Mouse (Mus musculus) right cerebral cortex, postnatal 10 days (tissue): ENCODE data around the gene Tbc1d10b.
A peak's percentile ranks its signal among the peaks of the same experiment; 100 is the strongest.
"Not testable (repeated sequence)": the region's sequence is repeated elsewhere in the genome, so short reads cannot be mapped to it uniquely, and the experiment has no call there.

Experiments
- DNase-seq, 2 experiments: peaks; one replicate each; pipeline ENCODE4 v3.0.0; 2021; ENCODE audit warnings: low spot score in 2 of 2

The Tbc1d10b gene

DNA sequence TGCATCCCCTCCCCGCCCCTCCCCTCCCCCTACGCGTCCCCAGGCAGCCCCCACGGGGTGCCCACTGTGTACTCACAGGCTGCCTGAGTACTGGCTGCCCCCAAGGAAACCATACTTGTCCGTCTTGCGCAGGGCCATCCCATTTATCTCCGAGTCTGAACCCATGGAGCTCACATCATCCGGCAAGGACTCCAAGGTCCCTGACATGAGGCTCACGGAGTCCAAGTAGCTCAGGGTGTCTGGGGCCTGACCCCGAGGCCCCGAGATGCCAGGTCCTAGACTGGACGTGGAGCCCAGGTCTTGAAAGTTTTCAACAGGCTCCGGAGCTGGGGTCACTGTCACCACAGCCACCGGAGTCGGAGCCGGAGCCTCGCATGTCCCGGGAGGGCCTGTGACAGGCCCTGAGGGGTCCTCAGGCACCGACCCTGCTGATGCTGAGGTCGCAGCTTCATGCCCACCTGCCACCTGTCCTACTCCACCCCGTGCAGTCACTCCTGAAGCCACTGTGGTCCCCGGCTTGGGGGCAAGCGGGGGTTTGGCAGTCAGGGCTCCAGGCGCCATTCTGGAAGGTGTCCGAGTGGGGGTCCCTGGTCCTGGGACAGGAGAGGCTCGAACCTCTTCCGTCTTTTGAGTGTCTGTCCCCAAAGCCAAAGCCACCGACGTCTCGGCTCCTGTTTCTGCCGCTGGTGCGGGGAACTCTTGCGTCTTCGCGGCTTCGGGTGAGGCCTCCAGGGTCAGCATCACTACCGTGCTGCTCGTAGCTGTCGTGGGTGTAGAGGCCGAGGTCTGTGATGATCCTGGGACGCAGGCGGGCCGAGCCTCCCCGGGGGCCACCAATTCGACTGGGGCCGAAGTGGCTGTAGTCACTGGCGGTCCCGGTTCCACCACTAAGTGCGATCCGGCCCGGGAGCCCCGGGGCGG is 634 bp downstream of the Tbc1d10b start:
- peak; percentile 58 to 68 for DNase-seq

DNA sequence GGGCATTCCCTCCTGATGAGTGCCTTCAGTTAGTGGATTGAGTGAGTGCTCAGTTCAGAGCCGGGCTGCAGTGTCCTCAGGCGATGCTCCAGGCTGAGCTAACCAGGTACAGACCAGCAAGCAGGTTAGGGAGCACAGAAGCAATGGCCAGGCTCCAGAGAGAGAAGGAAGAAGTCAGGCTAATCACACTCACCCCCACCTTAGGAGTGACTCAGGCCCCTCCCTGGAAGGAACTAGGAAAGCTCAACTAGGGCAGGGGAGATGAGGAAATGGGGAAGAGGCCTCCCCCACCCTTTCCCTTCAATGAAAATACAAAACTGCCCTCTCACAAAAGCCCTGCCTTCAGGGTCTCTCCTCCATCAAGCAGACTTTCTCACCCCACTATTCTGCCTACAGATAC is 1.7 kb downstream of the Tbc1d10b start:
- peak in 1 of 2 experiments; percentile 44 for DNase-seq

GRCm38 (mm10) chr7:127196484-127196883 is 11.8 kb downstream of the Tbc1d10b start:
- DNase-seq, result no peak

GRCm38 (mm10) chr7:127195544-127196295 is 12.5 kb downstream of the Tbc1d10b start, which contains the start of gene Cd2bp2:
Cd2bp2 (minus strand) TSS chr7:127196050.
- peak; percentile 98 to 99 for DNase-seq

DNA sequence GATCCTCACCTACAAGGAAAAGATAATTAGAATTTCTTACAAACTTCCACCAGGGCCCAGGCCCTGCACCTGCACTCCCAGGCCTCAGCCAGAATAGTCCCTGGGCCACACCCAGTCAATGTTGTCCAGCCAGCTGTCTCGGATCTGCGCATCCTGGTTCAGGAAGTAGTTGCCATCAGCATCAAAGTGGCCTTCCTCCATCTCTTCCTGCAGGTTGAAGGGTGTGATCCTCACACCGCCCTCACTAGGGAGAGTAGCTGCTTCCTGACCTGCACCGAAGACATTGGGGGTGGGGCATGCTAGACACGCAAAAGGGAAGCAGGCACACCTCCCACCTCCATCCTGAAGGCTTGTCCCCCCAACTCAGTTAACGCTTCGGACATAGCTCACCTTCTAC is 13.6 kb downstream of the Tbc1d10b start:
- DNase-seq, result no peak

DNA sequence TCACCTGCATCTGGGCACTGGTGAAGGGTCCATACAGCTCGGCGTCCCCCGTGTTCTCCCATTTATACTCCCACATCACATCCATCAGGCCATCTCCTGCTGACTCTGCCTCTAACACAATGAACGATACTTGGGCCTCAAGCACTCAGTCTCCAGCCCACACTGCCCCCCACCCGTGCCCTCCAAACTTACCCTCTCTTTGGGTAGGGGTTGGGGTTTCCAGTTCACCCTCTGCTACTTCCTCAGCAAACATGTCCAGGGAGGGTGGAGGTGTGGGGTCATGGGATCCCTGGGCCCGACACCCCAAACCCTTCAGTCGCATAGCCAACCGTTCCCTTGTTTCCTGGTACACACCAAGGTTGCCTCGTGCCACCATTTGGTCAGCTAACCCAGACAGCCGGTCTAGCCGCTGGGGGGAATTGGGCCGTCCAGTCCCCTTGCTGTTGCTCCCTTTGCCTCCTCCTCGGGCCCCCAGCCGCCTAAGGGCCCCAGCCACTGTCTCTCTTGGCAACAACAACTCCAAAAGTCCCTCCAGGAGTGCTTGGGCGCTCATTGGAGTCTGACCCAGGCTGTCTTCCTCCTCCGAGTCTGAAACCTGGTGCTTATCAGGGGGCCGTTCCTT is 14.1 kb downstream of the Tbc1d10b start:
- DNase-seq, result no peak

- DNase-seq, result no peak
Measured at GRCm38 (mm10) chr7:127192989-127193388, 15.3 kb downstream of the Tbc1d10b start.

- no peak for DNase-seq
Measured at GRCm38 (mm10) chr7:127190672-127191071, 17.6 kb downstream of the Tbc1d10b start.

- no peak for DNase-seq
Measured at GRCm38 (mm10) chr7:127188305-127189276, 19.7 kb downstream of the Tbc1d10b start.

GRCm38 (mm10) chr7:127187351-127187750 is 20.9 kb downstream of the Tbc1d10b start:
- DNase-seq, result no peak

GRCm38 (mm10) chr7:127185601-127186000 is 22.7 kb downstream of the Tbc1d10b start:
- DNase-seq, result no peak

- no peak for DNase-seq
Measured at GRCm38 (mm10) chr7:127184720-127185119, 23.5 kb downstream of the Tbc1d10b start.

- no peak for DNase-seq
Measured at GRCm38 (mm10) chr7:127183828-127184227, 24.4 kb downstream of the Tbc1d10b start.

- no peak for DNase-seq
Measured at GRCm38 (mm10) chr7:127183345-127183744, 24.9 kb downstream of the Tbc1d10b start.

DNA sequence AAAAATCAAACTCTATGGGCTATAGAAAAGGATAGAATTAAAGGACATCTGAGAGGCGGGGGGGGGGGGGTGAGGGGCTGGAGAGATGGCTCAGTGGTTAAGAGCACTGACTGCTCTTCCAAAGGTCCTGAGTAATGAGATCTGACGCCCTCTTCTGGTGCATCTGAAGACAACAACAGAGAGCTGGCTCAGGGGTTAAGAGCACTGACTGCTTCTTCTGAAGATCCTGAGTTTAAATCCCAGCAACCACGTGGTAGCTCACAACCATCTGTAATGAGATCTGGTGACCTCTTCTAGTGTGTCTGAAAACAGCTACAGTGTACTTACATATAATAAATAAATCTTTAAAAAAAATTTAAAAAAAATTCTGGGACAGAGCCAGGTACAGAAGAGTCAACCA is 26.5 kb downstream of the Tbc1d10b start:
- not testable (repeated sequence) for DNase-seq

- no peak for DNase-seq
Measured at GRCm38 (mm10) chr7:127180783-127181182, 27.5 kb downstream of the Tbc1d10b start.

DNA sequence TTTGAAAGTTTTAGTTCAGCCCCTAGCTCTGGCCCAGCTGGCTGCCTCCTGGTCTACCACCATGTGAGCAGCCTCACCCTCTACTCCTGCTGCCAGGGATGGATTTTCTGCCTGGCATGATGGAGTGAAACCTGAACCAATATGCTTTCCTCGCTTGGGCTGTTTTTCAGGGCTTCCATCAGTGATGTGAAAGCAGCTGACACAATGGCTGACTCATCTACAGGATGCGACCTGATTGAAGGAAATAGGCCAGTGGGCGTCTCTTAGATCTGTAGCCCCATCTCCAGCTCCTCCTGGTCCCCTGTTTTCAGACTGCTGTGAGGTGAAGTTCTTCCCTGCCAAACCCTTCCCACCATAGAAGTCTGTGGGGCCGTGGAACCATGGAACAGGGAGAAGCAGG is 31.3 kb downstream of the Tbc1d10b start:
- no peak for DNase-seq

GRCm38 (mm10) chr7:127166501-127166900 is 41.8 kb downstream of the Tbc1d10b start:
- DNase-seq, result no peak

GRCm38 (mm10) chr7:127165607-127166493 is 42.4 kb downstream of the Tbc1d10b start:
- DNase-seq, result no peak

DNA sequence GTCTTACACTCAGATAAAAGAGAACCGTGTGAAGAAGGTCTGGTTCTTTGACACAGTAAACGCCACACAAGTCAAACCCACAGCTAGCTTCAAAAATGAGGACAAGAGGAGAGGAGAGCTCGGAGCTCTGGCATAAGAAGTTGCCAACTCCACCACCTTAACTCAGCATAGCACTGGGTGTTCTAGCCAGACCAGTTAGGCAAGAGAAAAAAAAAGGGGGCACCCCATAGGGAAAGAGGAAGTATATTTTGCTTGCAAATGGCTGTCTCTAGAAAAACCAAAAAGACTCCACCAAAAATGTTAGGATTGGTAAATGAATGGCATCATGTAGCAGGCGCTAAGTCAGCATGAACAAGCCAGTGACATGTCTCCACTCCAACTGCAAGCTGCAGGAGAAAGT is 44.3 kb downstream of the Tbc1d10b start:
- DNase-seq, result no peak
